Mouse (Mus musculus): Measurements from ENCODE around the gene Zfp955a. TPM values are rescaled to one million over a fixed set of nuclear protein-coding genes. Genes with fewer than 3 reads are reported as not detected.
"Not testable (repeated sequence)": the region's sequence is repeated elsewhere in the genome, so short reads cannot be mapped to it uniquely, and the experiment has no call there.

Gene Zfp955a
- polyA plus RNA-seq (2016; fragmentation: Nextera tagmentation; extraction: Ambion mirVana) = 16.4 and 17.5 TPM in 2 replicates

DNA sequence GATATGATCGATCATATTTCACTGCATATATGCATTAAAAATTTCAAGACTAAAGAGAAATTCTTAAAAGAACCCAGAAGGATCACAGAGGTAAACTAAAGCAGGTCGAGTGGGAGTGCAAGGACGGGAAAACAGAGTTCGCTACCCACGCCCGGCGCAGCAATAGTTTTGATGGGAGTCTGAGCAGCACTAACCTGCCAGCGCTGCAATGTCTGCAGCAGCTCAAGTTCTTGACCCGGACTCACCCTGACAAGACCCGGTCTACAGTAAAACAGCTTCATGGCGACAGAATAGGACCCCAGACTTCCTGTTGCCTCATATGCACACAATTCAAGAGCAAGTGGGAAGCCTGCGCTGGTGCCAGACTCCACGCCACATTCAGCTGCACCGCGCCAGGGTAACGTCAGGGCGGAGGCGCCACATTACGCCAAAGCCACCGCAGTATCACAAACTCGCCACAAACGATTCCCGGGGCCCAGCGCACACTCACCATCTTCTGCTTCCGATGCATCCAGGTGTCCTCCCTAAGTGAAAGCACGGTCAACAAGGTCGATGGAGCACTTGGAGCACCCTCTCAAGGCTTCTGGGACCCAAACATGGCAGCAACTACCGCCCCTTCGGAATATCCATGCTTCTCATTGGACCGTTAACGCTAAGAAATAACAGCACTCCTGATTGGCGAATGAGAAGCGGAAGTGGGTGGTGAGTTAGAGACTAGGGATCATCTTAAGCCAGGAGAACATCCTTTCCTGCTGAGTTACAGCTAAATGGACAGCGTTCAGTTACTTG, at the start of gene Zfp955a:
Gene Zfp955a, minus strand, starts transcription at position 616 of the 789 bp plus-strand sequence.
- H3K9me3 ChIP-seq (replicated peaks); H3K36me3 ChIP-seq; H3K4me1 ChIP-seq; H3K4me3 ChIP-seq; DNase-seq (ENCODE audit: low spot score); H3K27ac ChIP-seq (replicated peaks); H3K27me3 ChIP-seq (ENCODE audit: low read depth, poor library complexity, severe bottlenecking): not testable (repeated sequence)
- WGBS = 36% methylated on average over 1 of the region's 34 CpGs

DNA sequence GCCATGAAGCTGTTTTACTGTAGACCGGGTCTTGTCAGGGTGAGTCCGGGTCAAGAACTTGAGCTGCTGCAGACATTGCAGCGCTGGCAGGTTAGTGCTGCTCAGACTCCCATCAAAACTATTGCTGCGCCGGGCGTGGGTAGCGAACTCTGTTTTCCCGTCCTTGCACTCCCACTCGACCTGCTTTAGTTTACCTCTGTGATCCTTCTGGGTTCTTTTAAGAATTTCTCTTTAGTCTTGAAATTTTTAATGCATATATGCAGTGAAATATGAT, 34.9 kb upstream of the Zfp955a start:
- no CpG with 5 or more reads among the region's 9 CpGs for WGBS
- not testable (repeated sequence) for H3K4me1 ChIP-seq; H3K27ac ChIP-seq (replicated peaks); H3K4me3 ChIP-seq; DNase-seq (ENCODE audit: low spot score); H3K27me3 ChIP-seq (ENCODE audit: low read depth, poor library complexity, severe bottlenecking); H3K9me3 ChIP-seq (replicated peaks); H3K36me3 ChIP-seq

DNA sequence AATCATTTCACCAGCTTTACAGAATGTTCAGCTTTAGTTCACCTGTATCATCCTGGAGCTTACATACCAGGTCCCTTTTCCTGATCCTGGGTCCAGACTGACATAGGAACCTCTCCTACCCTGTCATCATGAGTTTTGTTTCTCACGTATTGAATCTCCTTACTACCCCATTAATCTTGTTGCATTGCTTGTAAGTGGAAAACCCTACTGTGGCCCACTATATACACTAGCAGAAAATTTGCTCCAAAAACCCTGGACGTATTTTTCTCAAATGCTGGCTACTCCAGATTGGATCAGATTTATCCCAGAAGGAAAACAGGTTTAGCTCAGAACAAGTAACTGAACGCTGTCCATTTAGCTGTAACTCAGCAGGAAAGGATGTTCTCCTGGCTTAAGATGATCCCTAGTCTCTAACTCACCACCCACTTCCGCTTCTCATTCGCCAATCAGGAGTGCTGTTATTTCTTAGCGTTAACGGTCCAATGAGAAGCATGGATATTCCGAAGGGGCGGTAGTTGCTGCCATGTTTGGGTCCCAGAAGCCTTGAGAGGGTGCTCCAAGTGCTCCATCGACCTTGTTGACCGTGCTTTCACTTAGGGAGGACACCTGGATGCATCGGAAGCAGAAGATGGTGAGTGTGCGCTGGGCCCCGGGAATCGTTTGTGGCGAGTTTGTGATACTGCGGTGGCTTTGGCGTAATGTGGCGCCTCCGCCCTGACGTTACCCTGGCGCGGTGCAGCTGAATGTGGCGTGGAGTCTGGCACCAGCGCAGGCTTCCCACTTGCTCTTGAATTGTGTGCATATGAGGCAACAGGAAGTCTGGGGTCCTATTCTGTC, 34.3 kb upstream of the Zfp955a start, which contains the start of gene Zfp955b:
Gene Zfp955b, plus strand, starts transcription at position 506 of the 837 bp plus-strand sequence.
- not testable (repeated sequence) for H3K27ac ChIP-seq (replicated peaks); DNase-seq (ENCODE audit: low spot score); H3K36me3 ChIP-seq; H3K4me1 ChIP-seq; H3K27me3 ChIP-seq (ENCODE audit: low read depth, poor library complexity, severe bottlenecking); H3K4me3 ChIP-seq; H3K9me3 ChIP-seq (replicated peaks)
- no CpG with 5 or more reads among the region's 25 CpGs for WGBS

DNA sequence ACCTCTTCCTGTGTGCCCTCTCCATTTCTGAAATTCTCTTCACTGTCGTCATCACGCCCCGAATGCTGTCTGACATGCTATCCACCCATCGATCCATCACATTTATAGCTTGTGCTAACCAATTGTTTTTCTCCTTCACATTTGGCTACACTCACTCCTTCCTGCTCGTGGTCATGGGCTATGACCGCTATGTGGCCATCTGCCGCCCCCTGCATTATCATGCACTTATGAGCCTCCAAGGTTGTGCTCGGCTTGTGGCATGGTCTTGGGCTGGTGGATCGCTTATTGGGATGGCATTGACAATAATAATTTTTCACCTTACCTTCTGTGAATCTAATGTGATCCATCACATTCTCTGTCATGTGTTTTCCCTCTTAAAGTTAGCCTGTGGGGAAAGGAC, 14.0 kb upstream of the Zfp955a start:
- H3K27ac ChIP-seq (replicated peaks) = no peak overlapping the region
- no peak for DNase-seq (ENCODE audit: low spot score)
- no peaks in the 10 kb centered on the region for H3K4me1 ChIP-seq
- 88% methylated on average over 9 of the region's 9 CpGs for WGBS
- H3K36me3 ChIP-seq = no peaks in the 10 kb centered on the region
- H3K4me3 ChIP-seq = no peak overlapping the region
- peaks cover 10% of the 10 kb centered on the region for H3K9me3 ChIP-seq (replicated peaks)
- no peaks in the 10 kb centered on the region for H3K27me3 ChIP-seq (ENCODE audit: low read depth, poor library complexity, severe bottlenecking)

DNA sequence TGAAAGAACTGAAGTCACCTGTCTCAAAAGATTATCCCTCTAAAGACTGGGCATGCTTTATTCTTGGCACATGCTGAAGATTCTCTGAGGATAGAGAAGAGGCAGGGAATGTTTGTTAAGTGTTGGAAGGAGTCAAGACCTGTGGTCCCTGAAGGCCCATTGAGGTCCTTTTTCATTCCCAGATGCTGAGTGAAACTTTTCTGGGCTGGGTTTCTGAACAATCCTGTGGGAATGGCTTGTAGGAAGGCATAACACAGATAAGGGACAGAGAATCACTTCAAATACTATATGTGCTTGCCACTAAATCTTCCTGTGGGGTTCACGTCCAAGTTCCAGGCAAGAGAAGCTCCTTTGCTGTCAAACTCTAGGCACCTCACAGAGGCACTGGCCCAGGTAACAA, 9.4 kb upstream of the Zfp955a start, which contains the start of gene Olfr63:
Gene Olfr63, plus strand, starts transcription at position 301 of the 400 bp plus-strand sequence.
- H3K9me3 ChIP-seq (replicated peaks) = no peaks in the 10 kb centered on the region
- H3K4me1 ChIP-seq = no peaks in the 10 kb centered on the region
- no peak within 1 kb of the TSS for H3K4me3 ChIP-seq
- no peak for DNase-seq (ENCODE audit: low spot score)
- no peaks in the 10 kb centered on the region for H3K27me3 ChIP-seq (ENCODE audit: low read depth, poor library complexity, severe bottlenecking)
- H3K27ac ChIP-seq (replicated peaks) = no peak within 1 kb of the TSS
- no peaks in the 10 kb centered on the region for H3K36me3 ChIP-seq
- WGBS = 77% methylated on average over 1 of the region's 1 CpGs

DNA sequence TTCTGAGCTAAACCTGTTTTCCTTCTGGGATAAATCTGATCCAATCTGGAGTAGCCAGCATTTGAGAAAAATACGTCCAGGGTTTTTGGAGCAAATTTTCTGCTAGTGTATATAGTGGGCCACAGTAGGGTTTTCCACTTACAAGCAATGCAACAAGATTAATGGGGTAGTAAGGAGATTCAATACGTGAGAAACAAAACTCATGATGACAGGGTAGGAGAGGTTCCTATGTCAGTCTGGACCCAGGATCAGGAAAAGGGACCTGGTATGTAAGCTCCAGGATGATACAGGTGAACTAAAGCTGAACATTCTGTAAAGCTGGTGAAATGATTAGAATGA, 343 bp upstream of the Zfp955a start:
- WGBS = no CpG with 5 or more reads among the region's 2 CpGs
- not testable (repeated sequence) for H3K36me3 ChIP-seq; H3K4me3 ChIP-seq; H3K4me1 ChIP-seq; H3K27ac ChIP-seq (replicated peaks); DNase-seq (ENCODE audit: low spot score); H3K27me3 ChIP-seq (ENCODE audit: low read depth, poor library complexity, severe bottlenecking); H3K9me3 ChIP-seq (replicated peaks)

DNA sequence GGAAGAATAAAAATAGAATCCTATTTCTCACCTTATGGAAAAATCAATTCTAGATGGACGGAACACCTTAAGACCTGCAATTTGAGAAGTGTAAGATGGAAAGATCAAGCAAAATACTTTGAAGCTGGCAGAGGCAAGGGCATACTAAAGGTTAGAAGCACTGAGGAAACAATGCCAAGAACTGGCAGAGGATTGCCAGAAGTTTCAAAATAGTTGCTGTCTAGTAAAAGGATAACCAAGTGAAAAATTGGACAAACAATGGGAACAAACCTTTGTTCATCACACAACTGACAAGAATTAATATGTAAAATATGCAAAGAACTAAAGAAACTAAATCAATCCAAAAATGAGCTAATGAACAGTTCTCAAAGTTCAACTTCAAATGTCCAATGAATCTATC, 18.3 kb downstream of the Zfp955a start:
- not testable (repeated sequence) for H3K4me1 ChIP-seq; H3K27ac ChIP-seq (replicated peaks); H3K4me3 ChIP-seq; H3K27me3 ChIP-seq (ENCODE audit: low read depth, poor library complexity, severe bottlenecking); DNase-seq (ENCODE audit: low spot score)
- Histone ChIP-seq H3K36me3 (peaks cover 30% of the 10 kb centered on the region), H3K9me3 (replicated peaks) (peaks cover 27% of the 10 kb centered on the region)
- WGBS = 90% methylated on average over 1 of the region's 1 CpGs

DNA sequence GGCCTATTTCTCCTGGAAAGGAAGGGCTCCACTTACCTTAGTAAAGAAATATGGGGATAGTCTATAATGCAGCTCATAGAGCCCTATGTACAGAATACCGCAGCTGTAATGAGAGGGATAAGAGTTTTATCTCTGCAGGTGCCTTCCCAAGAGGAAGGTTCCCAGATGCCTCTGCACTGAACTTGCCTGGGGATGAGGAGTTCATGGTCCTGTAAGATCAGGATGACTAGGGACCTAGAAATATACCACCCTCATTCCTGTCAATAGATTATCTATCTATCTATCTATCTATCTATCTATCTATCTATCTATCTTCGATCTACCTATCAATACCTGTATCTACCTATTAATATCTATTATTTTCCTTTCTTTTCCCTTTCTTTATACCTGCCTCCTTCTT, 33.4 kb downstream of the Zfp955a start, which contains the start of gene Olfr1564:
Gene Olfr1564, minus strand, starts transcription at position 101 of the 400 bp plus-strand sequence.
- H3K36me3 ChIP-seq = no peaks in the 10 kb centered on the region
- H3K27me3 ChIP-seq (ENCODE audit: low read depth, poor library complexity, severe bottlenecking) = no peaks in the 10 kb centered on the region
- H3K4me3 ChIP-seq = no peak within 1 kb of the TSS
- no peak for DNase-seq (ENCODE audit: low spot score)
- H3K9me3 ChIP-seq (replicated peaks) = peaks cover 20% of the 10 kb centered on the region
- no peak within 1 kb of the TSS for H3K27ac ChIP-seq (replicated peaks)
- H3K4me1 ChIP-seq = no peaks in the 10 kb centered on the region
- 87% methylated on average over 2 of the region's 2 CpGs for WGBS

DNA sequence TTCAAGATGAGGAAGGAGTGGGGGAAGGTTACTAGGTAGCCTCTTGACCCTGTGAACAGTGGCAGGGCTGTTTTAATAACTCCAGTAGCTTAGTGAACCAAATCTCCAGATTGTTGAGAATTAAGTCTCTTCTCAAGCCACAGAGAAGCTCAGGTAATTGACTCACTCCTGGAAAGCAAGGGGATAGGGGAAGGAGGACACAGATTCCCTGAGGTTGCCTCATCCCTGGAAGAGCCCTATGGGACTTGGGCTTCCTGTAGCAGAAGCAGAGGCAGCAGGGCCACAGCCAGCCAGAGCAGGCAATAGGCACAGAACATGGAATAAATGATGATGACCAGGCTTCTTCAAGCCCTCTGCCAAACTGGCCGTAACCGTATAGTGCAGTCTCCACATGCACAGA, 63.9 kb downstream of the Zfp955a start, which contains the start of gene Olfr239:
Gene Olfr239, plus strand, starts transcription at position 301 of the 400 bp plus-strand sequence.
- not testable (repeated sequence) for DNase-seq (ENCODE audit: low spot score); H3K4me3 ChIP-seq; H3K27me3 ChIP-seq (ENCODE audit: low read depth, poor library complexity, severe bottlenecking); H3K4me1 ChIP-seq; H3K9me3 ChIP-seq (replicated peaks); H3K36me3 ChIP-seq; H3K27ac ChIP-seq (replicated peaks)
- WGBS = no CpG with 5 or more reads among the region's 2 CpGs

Other genes starting within 250 kb of the Zfp955a start
- 16.8 and 18.5 TPM in 2 replicates for gene Zfp763, start 221.7 kb downstream of the Zfp955a start, polyA plus RNA-seq (2016; fragmentation: Nextera tagmentation; extraction: Ambion mirVana)
- not detected in 2 replicates for gene 4921501E09Rik, start 187.1 kb downstream of the Zfp955a start, polyA plus RNA-seq (2016; fragmentation: Nextera tagmentation; extraction: Ambion mirVana)
- gene Zfp563, start 165.8 kb downstream of the Zfp955a start, polyA plus RNA-seq (2016; fragmentation: Nextera tagmentation; extraction: Ambion mirVana) = 6.6 and 8.1 TPM in 2 replicates
- 0.06 TPM in 1 of 2 replicates, not detected in the other for gene Morc2b, start 115.5 kb downstream of the Zfp955a start, polyA plus RNA-seq (2016; fragmentation: Nextera tagmentation; extraction: Ambion mirVana)
- not detected in 2 replicates for gene Olfr55, start 86.7 kb downstream of the Zfp955a start, polyA plus RNA-seq (2016; fragmentation: Nextera tagmentation; extraction: Ambion mirVana)
- not detected in 2 replicates for gene Olfr239, start 63.8 kb downstream of the Zfp955a start, polyA plus RNA-seq (2016; fragmentation: Nextera tagmentation; extraction: Ambion mirVana)
- not detected in 2 replicates for gene Olfr1564, start 33.5 kb downstream of the Zfp955a start, polyA plus RNA-seq (2016; fragmentation: Nextera tagmentation; extraction: Ambion mirVana)
- 0.04 and 0.06 TPM in 2 replicates for gene Olfr63, start 9.5 kb upstream of the Zfp955a start, polyA plus RNA-seq (2016; fragmentation: Nextera tagmentation; extraction: Ambion mirVana)
- gene Zfp955b, start 34.4 kb upstream of the Zfp955a start, polyA plus RNA-seq (2016; fragmentation: Nextera tagmentation; extraction: Ambion mirVana) = 9.6 and 12.3 TPM in 2 replicates
- gene Zfp81, start 103.7 kb upstream of the Zfp955a start, polyA plus RNA-seq (2016; fragmentation: Nextera tagmentation; extraction: Ambion mirVana) = 9.9 and 13.1 TPM in 2 replicates
- 16.8 and 18.0 TPM in 2 replicates for gene Zfp101, start 139.5 kb upstream of the Zfp955a start, polyA plus RNA-seq (2016; fragmentation: Nextera tagmentation; extraction: Ambion mirVana)
- gene Actl9, start 177.8 kb upstream of the Zfp955a start, polyA plus RNA-seq (2016; fragmentation: Nextera tagmentation; extraction: Ambion mirVana) = not detected in 2 replicates